Mouse (Mus musculus): Measurements from ENCODE around the gene Erc2. TPM values are rescaled to one million over a fixed set of nuclear protein-coding genes. Genes with fewer than 3 reads are reported as not detected.

Gene Erc2
- total RNA-seq, 2 experiments from 2014 or later = 0.28 to 0.54 TPM

GRCm38 (mm10) chr14:28409796-28410347 is 787.6 kb downstream of the Erc2 start:
- no peak for DNase-seq
- intact Hi-C loops (cut with DNase I) = no loop called here

GRCm38 (mm10) chr14:28410789-28411225 is 788.6 kb downstream of the Erc2 start:
- intact Hi-C loops (cut with DNase I) = no loop called here
- DNase-seq = no peak

- no peak for DNase-seq
- intact Hi-C loops (cut with DNase I) = no loop called here
Measured at GRCm38 (mm10) chr14:28412252-28412995, 790.2 kb downstream of the Erc2 start.

GRCm38 (mm10) chr14:28413516-28413915 is 791.3 kb downstream of the Erc2 start:
- DNase-seq = no peak
- intact Hi-C loops (cut with DNase I) = no loop called here

- DNase-seq = peak in 1 of 2 experiments; percentile 14
- intact Hi-C loops (cut with DNase I) = no loop called here
Measured at GRCm38 (mm10) chr14:28417019-28417418, 794.8 kb downstream of the Erc2 start.

- intact Hi-C loops (cut with DNase I) = no loop called here
Measured at GRCm38 (mm10) chr14:28418497-28418896, 796.3 kb downstream of the Erc2 start.

GRCm38 (mm10) chr14:28419188-28419587 is 797.0 kb downstream of the Erc2 start:
- no peak for DNase-seq
- intact Hi-C loops (cut with DNase I) = no loop called here

More at GRCm38 (mm10) chr14:28418497-28418896, 796.3 kb downstream of the Erc2 start:
- DNase-seq = no peak

GRCm38 (mm10) chr14:28420596-28420995 is 798.4 kb downstream of the Erc2 start:
- intact Hi-C loops (cut with DNase I) = no loop called here

GRCm38 (mm10) chr14:28426610-28427009 is 804.4 kb downstream of the Erc2 start:
- intact Hi-C loops (cut with DNase I) = no loop called here
- DNase-seq = no peak

More at GRCm38 (mm10) chr14:28420596-28420995, 798.4 kb downstream of the Erc2 start:
- no peak for DNase-seq

GRCm38 (mm10) chr14:28431703-28432309 is 809.6 kb downstream of the Erc2 start:
- no peak for DNase-seq
- intact Hi-C loops (cut with DNase I) = no loop called here

GRCm38 (mm10) chr14:28434996-28435395 is 812.8 kb downstream of the Erc2 start:
- intact Hi-C loops (cut with DNase I) = no loop called here
- no peak for DNase-seq

- intact Hi-C loops (cut with DNase I) = no loop called here
- DNase-seq = no peak
Measured at GRCm38 (mm10) chr14:28439171-28439570, 816.9 kb downstream of the Erc2 start.

GRCm38 (mm10) chr14:28441240-28441967 is 819.2 kb downstream of the Erc2 start:
- peak in 1 of 2 experiments; percentile 2 for DNase-seq
- intact Hi-C loops (cut with DNase I) = no loop called here

- intact Hi-C loops (cut with DNase I) = no loop called here
- DNase-seq = no peak
Measured at GRCm38 (mm10) chr14:28443254-28443944, 821.2 kb downstream of the Erc2 start.

- DNase-seq = no peak
- intact Hi-C loops (cut with DNase I) = no loop called here
Measured at GRCm38 (mm10) chr14:28445737-28446136, 823.5 kb downstream of the Erc2 start.

- no peak for DNase-seq
- intact Hi-C loops (cut with DNase I) = no loop called here
Measured at GRCm38 (mm10) chr14:28451771-28452170, 829.5 kb downstream of the Erc2 start.

GRCm38 (mm10) chr14:28456372-28457076 is 834.3 kb downstream of the Erc2 start:
- peak in 1 of 2 experiments; percentile 18 for DNase-seq

GRCm38 (mm10) chr14:28457428-28457827 is 835.2 kb downstream of the Erc2 start:
- DNase-seq = no peak
- intact Hi-C loops (cut with DNase I) = no loop called here

More at GRCm38 (mm10) chr14:28456372-28457076, 834.3 kb downstream of the Erc2 start:
- intact Hi-C loops (cut with DNase I) = no loop called here

- intact Hi-C loops (cut with DNase I) = no loop called here
- DNase-seq = no peak
Measured at GRCm38 (mm10) chr14:28467956-28468355, 845.7 kb downstream of the Erc2 start.

GRCm38 (mm10) chr14:28469696-28470095 is 847.5 kb downstream of the Erc2 start:
- DNase-seq = no peak
- intact Hi-C loops (cut with DNase I) = no loop called here
